Mouse (Mus musculus) left cerebral cortex, postnatal 4 days (tissue): ENCODE measurements at regions not wholly inside any gene's neighbourhood (a gene's known extent, or its start where the extent isn't known, plus 50 kb on each side); places are given as distances from the start of the nearest gene placed in this dataset.
"Not testable (repeated sequence)": the region's sequence is repeated elsewhere in the genome, so short reads cannot be mapped to it uniquely, and the experiment has no call there.

Source experiments
- DNase-seq: peaks from one replicate; pipeline ENCODE4 v3.0.0-alpha.2; 2022
- intact Hi-C: fragments of 180-260 bp; cut with DNase I; formaldehyde crosslinking; loops from one replicate; pipeline ENCODE4 v1.15.1; 2025

DNA sequence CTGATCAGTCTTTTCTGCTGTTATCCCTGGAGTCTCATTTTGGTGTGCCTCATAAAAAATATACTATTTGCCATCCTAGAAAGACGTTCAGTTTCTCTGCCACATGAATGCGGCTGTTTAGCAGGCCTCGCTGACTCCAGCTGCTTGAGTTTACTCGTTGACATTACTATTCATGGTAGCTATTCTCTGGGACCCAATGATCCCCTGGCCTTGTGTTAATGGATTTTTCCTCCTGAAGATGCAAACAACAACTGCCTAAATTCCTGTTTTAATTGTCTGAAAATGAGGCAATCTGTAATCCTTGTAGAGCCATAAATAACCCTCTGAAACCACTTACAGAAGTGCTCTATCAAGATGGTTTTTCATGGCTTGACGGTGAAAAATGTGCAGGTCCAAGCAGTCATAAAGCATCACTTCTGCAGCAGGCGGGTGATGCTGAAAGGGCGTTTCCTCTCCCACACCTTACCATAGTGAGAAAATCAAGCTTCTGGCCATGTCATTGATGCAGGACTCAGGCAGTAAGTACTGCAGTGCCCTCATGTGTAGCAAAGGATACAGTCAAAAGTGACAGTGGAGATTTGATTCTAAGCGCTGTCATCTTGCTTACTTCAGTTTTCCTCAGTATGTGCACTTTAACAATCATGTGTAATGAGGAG lies 419.7 kb upstream of the Lrp1b start:
- intact Hi-C loops = no loop called here
- DNase-seq = no peak

DNA sequence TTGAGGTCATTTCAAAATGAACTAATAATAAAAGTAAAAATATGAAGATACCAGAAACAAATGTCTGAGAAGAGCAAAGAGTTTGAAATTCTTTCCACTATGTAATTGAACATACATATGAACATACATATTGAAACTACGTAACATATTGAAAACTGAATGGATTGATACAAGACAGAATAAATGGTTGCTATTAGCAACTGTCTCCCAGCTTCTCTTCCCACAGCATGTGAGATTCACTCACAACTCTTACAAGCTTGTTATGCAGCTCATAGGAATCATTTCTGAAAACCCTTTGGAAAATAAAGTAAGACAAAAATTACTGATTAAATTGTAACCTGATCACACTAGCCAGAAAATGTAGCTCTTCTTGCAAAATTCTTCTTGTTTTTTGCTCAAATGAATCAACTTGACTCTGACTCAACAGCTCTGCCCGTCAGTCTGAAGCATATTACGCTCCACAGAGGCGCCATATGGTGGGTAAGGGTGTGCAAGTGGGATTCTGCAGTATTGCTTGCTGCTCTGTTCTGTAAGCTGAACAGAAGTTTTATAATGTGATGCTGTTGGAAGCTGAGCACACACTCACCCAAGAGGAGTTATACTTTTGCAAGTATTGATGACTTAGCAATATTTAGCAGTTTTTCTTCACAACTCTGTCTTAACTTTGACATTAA lies 444.3 kb upstream of the Lrp1b start:
- intact Hi-C loops = no loop called here
- DNase-seq = peak; percentile 6

DNA sequence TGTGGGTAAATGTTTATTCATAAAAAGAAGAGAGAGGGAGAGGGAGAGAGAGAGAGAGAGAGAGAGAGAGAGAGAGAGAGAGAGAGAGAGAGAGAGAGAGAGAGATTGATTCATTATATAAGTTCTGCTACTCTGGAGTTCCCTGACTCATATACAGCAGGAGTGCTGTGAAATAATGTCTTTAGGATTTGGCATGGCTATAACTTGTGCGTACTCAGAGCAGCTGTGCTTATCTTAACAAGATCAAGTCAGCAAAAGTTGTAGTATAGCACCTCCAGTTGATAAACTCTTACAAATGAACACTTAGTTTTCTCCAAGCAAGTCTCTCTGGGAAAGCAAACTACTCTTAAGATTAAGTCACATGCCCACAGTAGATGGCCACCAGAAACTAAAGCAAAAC lies 435.3 kb upstream of the Kynu start:
- intact Hi-C loops = no loop called here
- DNase-seq = no peak

DNA sequence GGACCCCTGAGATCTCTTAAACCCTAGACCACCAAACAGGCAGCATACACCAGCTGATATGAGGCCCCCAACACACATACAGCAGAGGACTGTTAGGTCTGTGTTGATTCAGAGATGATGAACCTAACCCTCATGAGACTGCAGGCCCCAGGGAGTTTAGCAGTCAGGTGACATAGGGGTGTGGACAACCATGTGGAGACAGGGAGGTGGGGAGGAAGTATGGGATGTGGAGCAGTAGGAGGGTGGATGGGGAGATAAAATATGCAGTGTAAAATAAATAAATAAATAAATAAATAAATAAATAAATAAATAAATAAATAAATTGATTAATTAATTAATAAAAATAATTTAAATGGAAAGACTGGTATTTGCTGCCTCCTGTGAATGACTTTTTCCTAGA lies 401.6 kb upstream of the Kynu start:
- intact Hi-C loops = no loop called here

DNA sequence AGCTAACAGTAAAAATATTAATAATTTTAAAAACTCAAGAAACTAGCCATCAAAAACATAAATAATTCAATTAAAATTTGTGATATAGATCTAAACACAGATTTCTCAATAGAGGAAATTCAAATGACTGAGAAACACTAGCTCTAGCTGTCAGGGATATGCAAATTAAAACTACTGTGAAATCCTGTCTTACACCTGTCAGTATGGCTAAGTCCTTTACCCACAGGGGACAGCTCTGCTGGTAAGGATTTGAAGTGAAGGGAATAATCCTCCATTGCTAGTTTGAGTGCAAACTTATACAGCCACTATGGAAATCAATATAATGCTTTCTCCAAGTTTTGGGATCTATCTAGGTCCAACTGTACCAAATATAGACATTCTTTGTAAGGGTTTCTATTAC lies 373.0 kb upstream of the Kynu start:
- no peak for DNase-seq
- intact Hi-C loops = no loop called here

More for the DNA sequence above, 401.6 kb upstream of the Kynu start:
- no peak for DNase-seq

DNA sequence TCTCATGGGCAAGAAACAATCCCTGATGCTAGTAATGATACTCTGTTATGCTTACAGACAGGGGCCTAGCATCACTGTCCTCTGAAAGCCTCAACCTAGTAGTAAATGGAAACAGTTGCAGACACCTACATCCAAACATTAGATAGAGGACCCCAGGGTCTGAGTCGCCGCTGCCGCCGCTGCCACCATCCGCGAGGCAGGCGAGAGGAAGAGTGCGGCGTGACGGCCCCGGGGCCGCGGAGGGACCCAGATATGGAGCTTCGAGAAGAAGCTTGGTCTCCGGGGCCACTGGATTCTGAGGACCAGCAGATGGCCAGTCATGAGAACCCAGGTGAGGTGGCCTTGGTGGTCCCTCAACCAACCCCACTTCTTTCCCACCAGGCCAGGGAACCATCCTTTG lies 359.6 kb upstream of the Kynu start:
- DNase-seq, intact Hi-C loops: not testable (repeated sequence)

DNA sequence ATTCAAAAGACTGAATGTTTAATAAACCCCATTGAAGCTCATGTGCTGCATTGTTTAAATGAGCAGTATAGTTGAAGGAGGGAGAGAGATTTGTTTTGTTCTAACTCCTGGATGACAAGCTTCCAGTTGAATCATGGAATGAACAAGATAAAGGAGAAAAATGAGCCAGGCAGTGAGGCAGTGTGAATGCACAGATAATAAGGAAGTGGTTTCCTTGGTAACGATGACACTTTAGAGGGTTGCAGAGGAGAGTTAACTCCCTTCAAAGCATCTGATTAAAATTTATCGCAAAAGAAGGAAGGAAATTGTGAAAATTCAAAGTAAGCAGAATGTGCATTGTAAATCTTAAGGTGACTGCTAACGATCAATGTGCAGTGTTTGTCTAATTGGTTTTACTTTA lies 346.9 kb upstream of the Kynu start:
- DNase-seq = no peak
- intact Hi-C loops = no loop called here

DNA sequence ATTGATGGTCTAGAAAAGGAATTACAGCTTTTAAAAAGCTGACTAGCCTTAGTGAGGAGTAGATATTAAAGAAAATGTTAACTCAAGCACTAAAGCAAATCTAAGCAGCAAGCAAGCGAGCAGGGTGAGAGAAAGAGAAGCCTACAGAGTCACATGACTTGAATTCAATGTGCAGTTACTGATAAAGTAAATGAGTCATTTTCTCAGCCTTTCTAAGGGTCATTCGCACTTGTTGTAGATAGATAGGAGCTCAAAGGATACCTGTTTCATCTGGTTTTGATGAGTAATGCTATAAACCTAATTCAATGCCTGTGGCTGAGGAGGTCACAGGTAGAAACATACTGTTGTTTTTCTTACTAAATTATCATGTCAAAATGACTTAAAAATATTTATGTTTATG lies 341.2 kb upstream of the Kynu start:
- intact Hi-C loops = no loop called here

DNA sequence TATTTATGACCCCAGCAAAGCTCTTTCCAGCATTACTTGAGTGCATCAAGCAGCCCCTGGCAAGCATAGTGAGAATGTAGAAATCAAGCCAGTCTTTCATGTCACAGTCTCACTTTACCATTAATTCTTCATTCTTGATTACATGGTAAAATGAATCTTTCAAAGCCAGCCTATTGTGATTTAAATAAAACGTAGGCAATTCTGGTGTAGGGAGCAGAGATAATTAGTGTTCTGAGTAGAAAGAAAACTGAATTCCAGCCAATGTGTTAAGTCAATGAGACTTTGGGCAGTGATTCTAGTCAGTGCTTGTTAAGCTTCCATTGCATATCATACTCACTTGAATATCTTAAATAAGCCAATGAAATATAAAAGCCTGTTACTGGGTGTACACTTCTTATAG lies 338.0 kb upstream of the Kynu start:
- intact Hi-C loops = no loop called here
- DNase-seq = no peak

More for the DNA sequence above, 341.2 kb upstream of the Kynu start:
- DNase-seq = no peak

DNA sequence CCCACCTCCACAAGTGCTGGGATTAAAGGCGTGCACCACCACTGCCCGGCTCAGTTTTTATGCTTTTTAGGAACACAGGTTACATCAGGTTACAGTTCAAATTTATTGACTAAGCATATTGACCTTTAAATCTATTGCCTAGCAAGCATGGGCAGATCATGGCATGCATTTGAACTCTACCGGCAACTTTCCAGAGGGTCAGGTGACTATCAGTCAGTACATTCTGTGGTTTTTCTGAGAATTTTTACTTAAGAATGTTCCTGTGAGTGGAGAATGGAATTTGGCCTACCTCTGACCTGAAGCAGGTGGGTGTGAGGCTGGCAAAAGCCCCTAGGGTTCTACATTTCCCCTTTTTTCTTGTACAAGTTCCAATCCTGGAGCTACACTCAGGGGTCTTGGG lies 332.4 kb upstream of the Kynu start:
- intact Hi-C loops = no loop called here
- no peak for DNase-seq

DNA sequence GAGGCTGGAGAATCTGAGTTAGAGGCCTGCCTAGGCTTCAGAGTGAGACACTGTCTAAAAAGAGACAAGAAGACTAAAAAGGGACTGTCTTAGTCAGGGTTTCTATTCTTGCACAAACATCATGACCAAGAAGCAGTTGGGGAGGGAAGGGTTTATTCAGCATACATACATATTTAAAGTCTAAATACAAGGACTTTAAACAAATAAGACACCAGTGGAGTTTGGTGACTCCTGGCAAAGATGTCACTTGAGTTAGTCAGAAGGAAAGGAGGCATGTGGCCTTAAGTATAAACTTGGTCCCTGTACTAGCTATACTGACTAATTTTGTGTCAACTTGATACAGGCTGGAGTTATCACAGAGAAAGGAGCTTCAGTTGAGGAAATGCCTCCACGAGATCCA lies 330.4 kb upstream of the Kynu start:
- DNase-seq, intact Hi-C loops: not testable (repeated sequence)

DNA sequence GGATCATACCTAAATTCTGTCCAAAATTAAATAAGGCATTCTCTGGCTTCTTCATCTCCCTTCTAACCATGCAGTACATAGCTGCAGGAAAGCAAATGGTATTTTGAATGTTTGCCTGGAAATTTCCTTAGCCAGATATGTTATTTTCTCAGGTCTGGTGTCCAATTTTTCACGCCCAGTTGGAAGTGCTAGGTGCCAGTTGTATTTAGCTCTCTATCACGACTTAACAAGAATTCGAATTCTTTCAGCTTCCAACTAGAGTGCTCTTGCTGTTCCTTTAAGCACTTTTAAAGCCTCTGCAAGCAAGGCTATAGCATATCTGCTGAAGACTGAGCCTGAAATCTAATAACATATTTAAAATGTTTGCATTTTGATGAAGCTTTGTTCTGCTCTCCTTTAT lies 308.3 kb upstream of the Kynu start:
- intact Hi-C loops = no loop called here
- DNase-seq = no peak

DNA sequence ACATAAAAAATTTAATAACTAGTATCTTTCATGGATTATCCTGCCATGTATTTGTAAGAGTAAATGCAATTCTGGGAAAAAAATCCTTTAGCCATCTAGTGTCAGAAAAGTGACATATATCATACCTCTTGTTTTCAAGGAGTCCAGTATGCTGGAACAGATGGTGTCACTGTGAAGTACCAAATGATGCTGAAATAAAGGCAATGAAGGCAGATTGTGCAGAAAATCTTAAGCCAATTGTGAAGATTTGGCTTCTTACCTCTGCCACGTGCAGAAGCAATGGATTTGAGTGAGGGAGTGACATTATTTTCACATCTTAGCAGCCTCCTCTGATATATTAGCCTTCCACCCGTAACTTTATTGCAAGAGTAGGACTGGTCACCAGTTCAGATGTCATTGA lies 306.5 kb upstream of the Kynu start:
- no peak for DNase-seq
- intact Hi-C loops = no loop called here

DNA sequence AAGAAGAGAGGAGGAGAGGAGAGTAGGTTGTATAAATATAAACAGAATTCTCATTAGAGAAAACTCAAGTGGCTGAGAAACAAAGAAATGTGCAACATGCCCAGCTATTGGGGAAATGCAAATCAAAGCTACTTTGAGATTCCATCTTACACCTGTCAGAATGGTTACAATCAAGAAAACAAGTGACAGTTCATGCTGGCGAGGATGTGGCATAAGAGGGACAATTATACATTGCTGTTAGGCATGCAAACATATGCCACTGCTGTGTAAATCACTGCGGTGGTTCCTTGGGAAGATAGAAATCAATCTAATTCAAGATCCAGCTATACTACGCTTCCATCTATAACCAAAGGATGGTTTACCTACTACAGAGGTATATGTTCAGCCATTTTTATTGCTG lies 300.4 kb upstream of the Kynu start:
- no peak for DNase-seq
- intact Hi-C loops = no loop called here

DNA sequence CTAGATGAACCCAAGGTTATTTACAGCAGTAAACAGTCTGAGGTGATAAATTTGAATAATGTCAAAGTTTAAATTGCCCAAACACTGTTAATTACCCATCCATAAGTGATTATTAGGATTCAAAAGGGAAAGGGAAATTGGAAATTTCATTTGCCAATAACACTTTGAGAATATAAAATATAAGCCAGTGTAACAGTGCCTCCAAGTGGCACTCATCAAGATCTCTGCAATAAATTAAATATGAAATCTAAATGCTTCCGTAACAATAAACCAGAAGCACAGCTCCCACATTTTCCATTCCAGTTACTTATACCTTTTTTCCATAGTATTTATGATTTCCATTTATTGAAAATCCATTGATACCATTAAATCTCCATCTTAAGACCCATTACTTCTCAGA lies 284.3 kb upstream of the Kynu start:
- no peak for DNase-seq
- intact Hi-C loops = loop anchor here (10.0 kb wide), 1 partner anchor 354 kb away; no protein-coding TSS in a partner anchor

DNA sequence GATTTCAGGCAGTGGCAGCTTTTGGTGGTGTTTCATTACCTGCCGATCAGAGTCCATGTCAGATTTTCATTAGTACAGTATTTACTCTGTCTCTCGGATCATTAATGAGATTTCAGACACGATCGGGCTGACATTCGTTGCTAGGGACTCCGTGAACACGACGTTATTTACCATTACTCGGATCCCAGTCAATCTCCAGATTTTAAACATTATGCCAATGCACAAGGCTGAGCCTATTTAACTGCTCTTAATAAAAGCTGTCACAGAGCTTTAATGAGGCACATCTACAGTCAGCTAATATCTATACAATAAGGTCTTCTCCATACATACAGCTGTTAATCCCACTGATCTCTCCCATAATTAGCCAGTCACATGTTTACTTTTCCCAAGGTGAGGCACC lies 283.0 kb upstream of the Kynu start:
- no peak for DNase-seq
- intact Hi-C loops = loop anchor here (10.0 kb wide), 1 partner anchor 353 kb away; no protein-coding TSS in a partner anchor

DNA sequence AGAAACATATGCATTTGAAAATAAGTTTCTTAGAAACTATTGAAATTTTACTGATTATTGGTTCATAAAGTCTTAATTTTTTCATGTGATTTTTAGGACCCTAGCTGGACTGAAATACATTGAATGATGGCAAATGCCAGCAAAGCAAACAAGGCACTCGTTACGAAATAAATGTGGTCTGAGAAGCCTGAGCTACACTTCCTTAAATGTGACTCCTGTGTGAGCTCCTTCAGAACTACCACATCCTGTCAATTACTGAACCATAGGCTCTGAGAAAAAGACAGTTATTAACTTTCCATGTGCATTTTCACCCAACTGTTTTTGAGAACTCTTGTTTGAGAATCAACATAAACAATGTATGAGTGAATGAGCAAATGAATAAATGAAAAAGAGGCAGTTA lies 281.1 kb upstream of the Kynu start:
- DNase-seq = no peak
- intact Hi-C loops = loop anchor here (10.0 kb wide), 1 partner anchor 351 kb away; no protein-coding TSS in a partner anchor

DNA sequence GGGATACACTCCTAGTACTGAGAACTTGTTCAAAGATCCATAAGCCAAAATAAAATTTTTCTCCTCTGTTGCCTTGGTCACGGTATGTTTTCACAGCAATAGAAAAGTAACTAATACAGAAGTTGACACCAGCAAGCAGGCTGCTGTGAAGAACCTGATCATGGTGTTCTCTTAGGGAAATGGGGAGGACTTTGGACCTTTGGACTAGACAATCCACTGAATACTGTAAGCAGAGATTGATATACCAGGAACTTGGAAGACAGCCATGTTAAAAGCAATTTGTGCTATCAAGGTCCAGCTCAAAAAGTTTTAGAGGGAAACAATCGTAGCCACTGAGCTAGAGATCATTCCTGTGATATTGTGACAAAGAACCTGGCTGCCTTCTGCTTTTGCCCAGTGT lies 259.3 kb upstream of the Kynu start:
- DNase-seq = no peak
- intact Hi-C loops = no loop called here

DNA sequence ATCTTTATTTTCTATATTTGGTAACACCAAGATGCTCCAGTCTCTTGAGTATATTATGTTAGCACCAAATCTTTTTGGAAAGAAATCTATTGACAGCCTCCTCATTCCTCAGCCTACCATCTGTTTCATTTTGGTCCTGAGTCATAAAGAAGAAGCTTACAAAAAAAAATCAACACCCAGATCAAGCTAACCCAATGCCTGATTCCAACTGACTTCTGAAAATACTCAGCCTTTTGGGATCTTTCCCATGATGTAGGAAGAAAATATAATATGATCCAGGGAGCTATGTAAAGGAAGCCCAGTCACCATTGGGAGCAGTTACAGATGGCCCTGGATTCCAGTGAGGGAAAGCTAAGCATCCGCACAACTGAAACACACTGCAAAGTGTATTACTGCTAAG lies 231.3 kb upstream of the Kynu start:
- no peak for DNase-seq
- intact Hi-C loops = no loop called here

DNA sequence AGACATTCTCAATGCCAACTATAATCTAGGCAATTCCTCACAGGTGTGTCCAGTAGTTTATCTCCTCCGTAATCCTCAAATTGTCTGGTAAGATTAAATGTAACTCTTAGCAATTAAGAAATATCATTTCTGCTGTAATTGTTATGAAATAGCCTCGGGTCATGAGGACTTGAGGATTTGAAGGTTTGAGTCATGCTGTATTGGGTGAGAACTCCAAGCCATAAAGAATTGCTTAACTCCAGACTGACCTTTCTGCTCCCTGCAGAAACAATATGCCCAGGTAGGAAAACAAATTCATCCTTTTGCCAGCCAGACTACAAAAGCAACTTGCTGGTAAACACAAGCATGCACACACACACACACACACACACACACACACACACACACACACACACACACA lies 190.8 kb upstream of the Kynu start:
- DNase-seq = no peak
- intact Hi-C loops = no loop called here

DNA sequence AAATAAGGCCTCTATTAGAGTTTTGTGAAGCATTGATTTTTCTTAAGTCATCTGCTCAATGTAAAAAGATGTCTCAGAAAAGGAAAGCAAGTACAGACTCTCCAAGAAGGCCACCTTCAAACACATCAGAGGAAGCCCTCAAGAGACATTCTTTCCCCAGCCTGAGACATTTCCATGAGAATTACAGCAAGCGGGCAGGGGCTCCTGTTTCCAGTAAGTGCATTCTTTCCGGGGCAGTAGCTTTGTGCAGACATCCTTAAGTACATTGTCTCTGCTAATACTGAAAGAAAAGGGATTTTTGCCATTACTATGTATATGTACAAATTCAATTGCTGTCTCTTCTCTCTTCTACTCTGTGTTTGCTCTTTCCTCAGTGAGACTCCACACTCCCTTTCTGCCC lies 189.3 kb upstream of the Kynu start:
- intact Hi-C loops = no loop called here
- DNase-seq = no peak

DNA sequence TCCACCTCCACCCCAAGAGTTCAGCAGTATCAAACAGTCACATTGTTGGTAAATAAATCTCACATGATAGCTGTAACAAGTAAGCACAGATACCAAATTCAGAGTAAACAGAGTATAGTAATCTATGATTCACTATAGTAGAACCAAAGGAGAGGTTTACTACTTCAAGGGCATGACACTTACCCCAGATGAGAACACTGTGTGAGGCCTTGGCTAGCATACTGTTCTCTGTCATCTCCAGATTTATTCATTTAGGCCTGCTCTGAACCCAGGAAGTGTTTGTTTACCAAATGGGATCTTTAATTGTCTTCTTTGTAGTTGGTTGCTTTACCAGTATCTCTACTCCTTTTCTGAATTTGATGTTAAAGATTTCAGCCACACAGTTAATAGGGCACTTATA lies 151.8 kb upstream of the Kynu start:
- DNase-seq = no peak
- intact Hi-C loops = no loop called here
